Mouse (Mus musculus): ENCODE measurements around the gene Cracr2a. TPM values are rescaled to one million over a fixed set of nuclear protein-coding genes. Genes with fewer than 3 reads are reported as not detected.

Gene Cracr2a
- polyA plus RNA-seq, 1 experiment = 15.4 TPM

- 77% methylated on average over 11 of the region's 11 CpGs for WGBS
- TF ChIP-seq CTCF (IDR thresholded peaks at IDR 0.05; ENCODE audit: control insufficient read depth, insufficient read depth, low read length) = no peak
- no peak for TF ChIP-seq POLR2A (IDR thresholded peaks at IDR 0.05; ENCODE audit: borderline replicate concordance, control insufficient read depth, low read depth, low read length)
Measured at GRCm38 (mm10) chr6:127676866-127677265, 115.7 kb downstream of the Cracr2a start.

GRCm38 (mm10) chr6:127678320-127678719 lies 117.2 kb downstream of the Cracr2a start:
- no peaks in the 10 kb centered on the region for H3K4me1 ChIP-seq (ENCODE audit: control insufficient read depth, insufficient read depth, low read length)
- H3K27ac ChIP-seq (ENCODE audit: control insufficient read depth, insufficient read depth, low read depth, low read length, poor library complexity) = no peak overlapping the region
- H3K4me3 ChIP-seq (replicated peaks; ENCODE audit: control insufficient read depth, low read depth, low read length) = no peak overlapping the region
- TF ChIP-seq CTCF (IDR thresholded peaks at IDR 0.05; ENCODE audit: control insufficient read depth, insufficient read depth, low read length) (no peak), POLR2A (IDR thresholded peaks at IDR 0.05; ENCODE audit: borderline replicate concordance, control insufficient read depth, low read depth, low read length) (no peak)
- WGBS = 68% methylated on average over 9 of the region's 9 CpGs

More at GRCm38 (mm10) chr6:127676866-127677265, 115.7 kb downstream of the Cracr2a start:
- Histone ChIP-seq H3K4me1 (ENCODE audit: control insufficient read depth, insufficient read depth, low read length) (no peaks in the 10 kb centered on the region), H3K4me3 (replicated peaks; ENCODE audit: control insufficient read depth, low read depth, low read length) (no peak overlapping the region), H3K27ac (ENCODE audit: control insufficient read depth, insufficient read depth, low read depth, low read length, poor library complexity) (no peak overlapping the region)

- 65% methylated on average over 3 of the region's 3 CpGs for WGBS
- no peak for TF ChIP-seq POLR2A (IDR thresholded peaks at IDR 0.05; ENCODE audit: borderline replicate concordance, control insufficient read depth, low read depth, low read length)
- no peak for TF ChIP-seq CTCF (IDR thresholded peaks at IDR 0.05; ENCODE audit: control insufficient read depth, insufficient read depth, low read length)
- Histone ChIP-seq H3K27ac (ENCODE audit: control insufficient read depth, insufficient read depth, low read depth, low read length, poor library complexity) (no peak overlapping the region), H3K4me3 (replicated peaks; ENCODE audit: control insufficient read depth, low read depth, low read length) (no peak overlapping the region), H3K4me1 (ENCODE audit: control insufficient read depth, insufficient read depth, low read length) (no peaks in the 10 kb centered on the region)
Measured at GRCm38 (mm10) chr6:127678998-127679397, 117.9 kb downstream of the Cracr2a start.

GRCm38 (mm10) chr6:127680784-127681183 lies 119.6 kb downstream of the Cracr2a start:
- 83% methylated on average over 7 of the region's 7 CpGs for WGBS
- Histone ChIP-seq H3K4me3 (replicated peaks; ENCODE audit: control insufficient read depth, low read depth, low read length) (no peak overlapping the region), H3K4me1 (ENCODE audit: control insufficient read depth, insufficient read depth, low read length) (no peaks in the 10 kb centered on the region), H3K27ac (ENCODE audit: control insufficient read depth, insufficient read depth, low read depth, low read length, poor library complexity) (no peak overlapping the region)
- TF ChIP-seq POLR2A (IDR thresholded peaks at IDR 0.05; ENCODE audit: borderline replicate concordance, control insufficient read depth, low read depth, low read length) (no peak), CTCF (IDR thresholded peaks at IDR 0.05; ENCODE audit: control insufficient read depth, insufficient read depth, low read length) (no peak)

- H3K27ac ChIP-seq (ENCODE audit: control insufficient read depth, insufficient read depth, low read depth, low read length, poor library complexity) = no peak overlapping the region
- no peaks in the 10 kb centered on the region for H3K4me1 ChIP-seq (ENCODE audit: control insufficient read depth, insufficient read depth, low read length)
- TF ChIP-seq CTCF (IDR thresholded peaks at IDR 0.05; ENCODE audit: control insufficient read depth, insufficient read depth, low read length) (no peak), POLR2A (IDR thresholded peaks at IDR 0.05; ENCODE audit: borderline replicate concordance, control insufficient read depth, low read depth, low read length) (no peak)
- no peak overlapping the region for H3K4me3 ChIP-seq (replicated peaks; ENCODE audit: control insufficient read depth, low read depth, low read length)
- WGBS = 64% methylated on average over 8 of the region's 8 CpGs
Measured at GRCm38 (mm10) chr6:127683561-127683960, 122.4 kb downstream of the Cracr2a start.

- no peak for TF ChIP-seq CTCF (IDR thresholded peaks at IDR 0.05; ENCODE audit: control insufficient read depth, insufficient read depth, low read length)
- TF ChIP-seq POLR2A (IDR thresholded peaks at IDR 0.05; ENCODE audit: borderline replicate concordance, control insufficient read depth, low read depth, low read length) = no peak
- no peak overlapping the region for H3K4me3 ChIP-seq (replicated peaks; ENCODE audit: control insufficient read depth, low read depth, low read length)
- H3K27ac ChIP-seq (ENCODE audit: control insufficient read depth, insufficient read depth, low read depth, low read length, poor library complexity) = no peak overlapping the region
- H3K4me1 ChIP-seq (ENCODE audit: control insufficient read depth, insufficient read depth, low read length) = no peaks in the 10 kb centered on the region
- WGBS = 74% methylated on average over 4 of the region's 4 CpGs
Measured at GRCm38 (mm10) chr6:127684981-127685380, 123.8 kb downstream of the Cracr2a start.

- 83% methylated on average over 6 of the region's 6 CpGs for WGBS
- TF ChIP-seq CTCF (IDR thresholded peaks at IDR 0.05; ENCODE audit: control insufficient read depth, insufficient read depth, low read length) (no peak), POLR2A (IDR thresholded peaks at IDR 0.05; ENCODE audit: borderline replicate concordance, control insufficient read depth, low read depth, low read length) (no peak)
Measured at GRCm38 (mm10) chr6:127687181-127687860, 126.2 kb downstream of the Cracr2a start.

GRCm38 (mm10) chr6:127692298-127692697 lies 131.2 kb downstream of the Cracr2a start:
- TF ChIP-seq POLR2A (IDR thresholded peaks at IDR 0.05; ENCODE audit: borderline replicate concordance, control insufficient read depth, low read depth, low read length) = no peak
- TF ChIP-seq CTCF (IDR thresholded peaks at IDR 0.05; ENCODE audit: control insufficient read depth, insufficient read depth, low read length) = no peak
- 65% methylated on average over 7 of the region's 7 CpGs for WGBS
- Histone ChIP-seq H3K4me1 (ENCODE audit: control insufficient read depth, insufficient read depth, low read length) (no peaks in the 10 kb centered on the region), H3K27ac (ENCODE audit: control insufficient read depth, insufficient read depth, low read depth, low read length, poor library complexity) (no peak overlapping the region), H3K4me3 (replicated peaks; ENCODE audit: control insufficient read depth, low read depth, low read length) (no peak overlapping the region)

More at GRCm38 (mm10) chr6:127687181-127687860, 126.2 kb downstream of the Cracr2a start:
- Histone ChIP-seq H3K4me3 (replicated peaks; ENCODE audit: control insufficient read depth, low read depth, low read length) (no peak overlapping the region), H3K4me1 (ENCODE audit: control insufficient read depth, insufficient read depth, low read length) (no peaks in the 10 kb centered on the region), H3K27ac (ENCODE audit: control insufficient read depth, insufficient read depth, low read depth, low read length, poor library complexity) (no peak overlapping the region)

All from bone marrow, adult 2 months (tissue).